Mouse (Mus musculus) cerebellum, adult 2 months (tissue): Measurements from ENCODE around the gene Drd1. TPM values are rescaled to one million over a fixed set of nuclear protein-coding genes. Genes with fewer than 3 reads are reported as not detected.

ENCODE experiments used
- DNase-seq, 2 experiments: peaks; one replicate each; pipeline ENCODE4 v3.0.0; 2021
- H3K27ac ChIP-seq: fragments of 200-500 bp; 2 replicates; pipeline ENCODE4 v1.5.1; 2012; ENCODE audit warnings: low read length, control low read depth, inconsistent platforms; ENCODE audit not compliant: insufficient read depth
- H3K27me3 ChIP-seq: fragments of 200-500 bp; 2 replicates; pipeline ENCODE4 v1.6.1; 2012; ENCODE audit warnings: inconsistent platforms, mild to moderate bottlenecking, low read length, moderate library complexity; ENCODE audit not compliant: control insufficient read depth, insufficient read depth
- H3K4me1 ChIP-seq: fragments of 200-500 bp; 2 replicates; pipeline ENCODE4 v1.6.1; 2011; ENCODE audit warnings: low read length; ENCODE audit not compliant: control insufficient read depth, insufficient read depth
- H3K4me3 ChIP-seq: fragments of 200-500 bp; replicated peaks from 2 replicates; pipeline ENCODE3; 2011; ENCODE audit warnings: mild to moderate bottlenecking, low read depth, low read length, control low read depth; ENCODE audit not compliant: insufficient read depth
- CTCF ChIP-seq: fragments of 200-500 bp; IDR thresholded peaks from 2 replicates; pipeline ENCODE4 v1.5.1; 2011; ENCODE audit warnings: low read depth, mild to moderate bottlenecking, control low read depth, low read length, moderate library complexity, borderline replicate concordance; ENCODE audit not compliant: insufficient read depth
- POLR2A ChIP-seq: fragments of 200-500 bp; IDR thresholded peaks from 2 replicates; pipeline ENCODE4 v1.6.1; 2011; ENCODE audit warnings: low read length, control low read depth, borderline replicate concordance; ENCODE audit not compliant: insufficient read depth
- WGBS: fragments of 180-500 bp; shearing (Covaris S2); methylation state at CpG from one replicate; pipeline ENCODE4 v1.1.7; 2018; 5-methylcytosine and 5-hydroxymethylcytosine counted together
- polyA plus RNA-seq: library from polyadenylated mRNA; depleted of rRNA; stranded (reverse); fragments of >200 nt; gene quantifications from 2 replicates; pipeline ENCODE4 v1.2.3, GENCODE M21; 2012; rRNA removed

Gene Drd1
- 0.33 and 0.57 TPM in 2 replicates for polyA plus RNA-seq

GRCm38 (mm10) chr13:54055448-54055861, at the start of gene Drd1:
Drd1 (minus strand) TSS chr13:54055705.
- WGBS: 1% methylated on average over 31 of the region's 31 CpGs
- TF ChIP-seq CTCF: peak; percentile 65
- no peak for TF ChIP-seq POLR2A
- H3K27me3 ChIP-seq: no peaks in the 10 kb centered on the region
- H3K4me1 ChIP-seq: no peaks in the 10 kb centered on the region
- H3K4me3 ChIP-seq: peak within 1 kb of the TSS; percentile 19
- H3K27ac ChIP-seq: no peak within 1 kb of the TSS
- DNase-seq: peak; percentile 64 to 76

- no peak for DNase-seq
- no peak overlapping the region for H3K27ac ChIP-seq
- H3K27me3 ChIP-seq: no peaks in the 10 kb centered on the region
- TF ChIP-seq CTCF: no peak
- TF ChIP-seq POLR2A: no peak
- H3K4me1 ChIP-seq: no peaks in the 10 kb centered on the region
- H3K4me3 ChIP-seq: no peak overlapping the region
- 84% methylated on average over 10 of the region's 10 CpGs for WGBS
These were observed 48.4 kb upstream of the Drd1 start for GRCm38 (mm10) chr13:54103866-54104265.

- WGBS: 68% methylated on average over 3 of the region's 3 CpGs
- TF ChIP-seq POLR2A (no peak), CTCF (no peak)
These were observed 47.8 kb upstream of the Drd1 start for GRCm38 (mm10) chr13:54103271-54103670.

GRCm38 (mm10) chr13:54102061-54102460, 46.6 kb upstream of the Drd1 start:
- H3K27me3 ChIP-seq: no peaks in the 10 kb centered on the region
- DNase-seq: no peak
- TF ChIP-seq POLR2A (no peak), CTCF (no peak)
- no peaks in the 10 kb centered on the region for H3K4me1 ChIP-seq
- no peak overlapping the region for H3K27ac ChIP-seq
- 93% methylated on average over 3 of the region's 3 CpGs for whole genome bisulfite sequencing
- H3K4me3 ChIP-seq: no peak overlapping the region

More at GRCm38 (mm10) chr13:54103271-54103670, 47.8 kb upstream of the Drd1 start:
- Histone ChIP-seq H3K27me3 (no peaks in the 10 kb centered on the region), H3K27ac (no peak overlapping the region), H3K4me3 (no peak overlapping the region), H3K4me1 (no peaks in the 10 kb centered on the region)
- DNase-seq: no peak

- Histone ChIP-seq H3K4me3 (no peak overlapping the region), H3K4me1 (no peaks in the 10 kb centered on the region), H3K27ac (no peak overlapping the region), H3K27me3 (no peaks in the 10 kb centered on the region)
- TF ChIP-seq POLR2A (no peak), CTCF (no peak)
- WGBS: 83% methylated on average over 15 of the region's 15 CpGs
- peak in 1 of 2 experiments; percentile 21 for DNase-seq
These were observed 45.7 kb upstream of the Drd1 start for GRCm38 (mm10) chr13:54101031-54101820.

GRCm38 (mm10) chr13:54097797-54098196, 42.3 kb upstream of the Drd1 start:
- no peak for DNase-seq
- Histone ChIP-seq H3K4me1 (no peaks in the 10 kb centered on the region; the same call in 1 of the 2 replicates), H3K27me3 (no peaks in the 10 kb centered on the region), H3K4me3 (no peak overlapping the region), H3K27ac (no peak overlapping the region)
- WGBS: 87% methylated on average over 6 of the region's 6 CpGs
- no peak for TF ChIP-seq POLR2A
- no peak for TF ChIP-seq CTCF

- H3K27ac ChIP-seq: no peak overlapping the region
- no peak overlapping the region for H3K4me3 ChIP-seq
- no peaks in the 10 kb centered on the region; the same call in 1 of the 2 replicates for H3K4me1 ChIP-seq
- DNase-seq: no peak
- H3K27me3 ChIP-seq: no peaks in the 10 kb centered on the region
- 93% methylated on average over 4 of the region's 4 CpGs for WGBS
- no peak for TF ChIP-seq POLR2A
- no peak for TF ChIP-seq CTCF
These were observed 41.7 kb upstream of the Drd1 start for GRCm38 (mm10) chr13:54097227-54097626.

- TF ChIP-seq POLR2A (no peak), CTCF (no peak)
- H3K27me3 ChIP-seq: no peaks in the 10 kb centered on the region
- H3K4me1 ChIP-seq: no peaks in the 10 kb centered on the region; the same call in 1 of the 2 replicates
- no peak overlapping the region for H3K4me3 ChIP-seq
- DNase-seq: no peak
- H3K27ac ChIP-seq: no peak overlapping the region
- WGBS: 91% methylated on average over 8 of the region's 8 CpGs
These were observed 40.2 kb upstream of the Drd1 start for GRCm38 (mm10) chr13:54095721-54096120.
